Mouse (Mus musculus): Measurements from ENCODE around the gene Eci1.
A peak's percentile ranks its signal among the peaks of the same experiment; 100 is the strongest.
"Not testable (repeated sequence)": the region's sequence is repeated elsewhere in the genome, so short reads cannot be mapped to it uniquely, and the experiment has no call there.

Eci1 gene

GRCm38 (mm10) chr17:24426471-24427169 is at the start of gene Eci1:
TSS of gene Eci1 (plus strand) at chr17:24426641.
- peak; percentile 99 for DNase-seq

- DNase-seq: no peak
Observed at GRCm38 (mm10) chr17:24378496-24378895, 47.9 kb upstream of the Eci1 start.

GRCm38 (mm10) chr17:24383789-24384188 is 42.7 kb upstream of the Eci1 start:
- no peak for DNase-seq

GRCm38 (mm10) chr17:24388711-24389110 is 37.7 kb upstream of the Eci1 start:
- DNase-seq: no peak

- peak; percentile 40 for DNase-seq
Observed at GRCm38 (mm10) chr17:24389865-24390264, 36.6 kb upstream of the Eci1 start.

GRCm38 (mm10) chr17:24391149-24391548 is 35.3 kb upstream of the Eci1 start:
- DNase-seq: no peak

- DNase-seq: no peak
Observed at GRCm38 (mm10) chr17:24393527-24393926, 32.9 kb upstream of the Eci1 start.

DNA sequence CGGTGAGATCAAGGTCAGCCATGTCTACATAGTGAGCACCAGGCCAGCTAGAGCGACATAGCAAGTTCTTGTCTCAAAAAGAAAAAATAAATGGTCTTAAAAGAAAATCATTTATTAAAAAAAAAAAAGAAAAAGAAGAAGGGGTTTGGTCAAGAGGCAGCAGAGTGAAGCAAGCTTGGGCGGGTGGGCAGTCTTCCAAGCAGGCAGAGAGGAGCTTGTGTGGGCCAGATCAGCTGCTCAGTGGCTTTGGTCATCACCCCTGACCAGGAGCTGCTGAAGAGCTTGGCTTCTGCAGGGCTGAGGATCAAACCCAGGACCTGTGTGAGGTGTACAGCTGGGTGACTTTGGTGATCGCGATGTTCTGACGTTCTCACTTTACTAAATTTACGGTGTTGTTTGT is 32.0 kb upstream of the Eci1 start:
- DNase-seq: no peak

DNA sequence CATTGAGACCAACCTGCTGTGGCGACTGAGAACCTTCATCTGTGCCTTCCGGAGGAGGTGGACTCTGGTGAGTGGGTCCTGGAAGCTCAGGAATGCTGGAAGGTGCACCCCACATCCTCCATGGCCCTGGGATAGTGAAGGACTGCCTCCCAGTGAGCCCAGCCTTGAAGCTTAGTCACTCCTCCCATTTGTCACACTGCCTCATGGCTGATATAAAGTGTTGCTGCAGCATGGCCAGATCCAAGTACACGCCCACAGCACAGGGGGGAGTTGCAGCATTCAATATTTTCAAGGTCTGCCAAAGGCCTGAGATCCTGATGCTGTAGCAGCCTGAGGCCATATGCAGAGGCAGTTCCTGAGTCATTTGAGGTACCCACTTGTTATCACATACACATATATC is 24.1 kb upstream of the Eci1 start:
- DNase-seq: no peak

GRCm38 (mm10) chr17:24407116-24407803 is 19.2 kb upstream of the Eci1 start:
- no peak for DNase-seq

GRCm38 (mm10) chr17:24413557-24414211 is 12.8 kb upstream of the Eci1 start:
- DNase-seq: no peak

DNA sequence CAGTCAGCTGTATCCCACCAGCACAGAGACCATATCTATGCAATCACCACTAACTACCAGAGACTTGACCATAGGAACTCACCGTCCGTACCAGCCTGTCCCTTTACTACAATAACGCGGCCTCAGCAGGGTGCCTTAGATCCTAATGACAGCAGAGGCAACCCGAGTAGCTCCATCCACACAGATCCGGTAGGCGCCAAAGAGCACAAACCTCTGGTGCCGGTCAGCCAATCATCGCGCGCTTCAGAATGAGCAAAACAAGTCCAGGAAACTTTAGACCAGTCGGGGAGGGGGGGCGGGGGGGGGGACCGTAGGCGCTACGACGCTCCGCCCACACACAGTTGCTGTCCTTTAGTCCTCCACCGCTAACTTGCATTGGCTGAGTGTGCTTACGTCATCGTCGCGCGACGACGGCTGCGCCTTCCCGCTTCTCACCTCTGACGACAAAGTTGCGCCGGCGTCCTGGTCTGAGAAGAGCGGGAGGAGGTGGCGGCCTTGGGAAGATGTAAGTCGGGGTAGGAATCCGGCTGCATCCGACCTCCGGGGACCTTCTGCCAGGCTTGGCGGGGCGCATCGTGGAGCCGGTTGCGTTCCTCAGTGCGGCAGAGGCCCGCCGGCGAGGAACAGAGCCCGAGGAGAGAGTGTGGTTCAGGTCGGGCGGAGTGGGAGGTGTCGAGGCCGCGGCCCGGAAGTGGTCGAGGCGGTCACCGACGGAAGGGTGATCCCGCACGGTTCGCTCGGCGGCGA is 12.0 kb upstream of the Eci1 start, which contains the start of gene Rnps1:
Rnps1 (plus strand) TSS at position 336 of the 747 bp plus-strand sequence.
- DNase-seq: peak; percentile 93

DNA sequence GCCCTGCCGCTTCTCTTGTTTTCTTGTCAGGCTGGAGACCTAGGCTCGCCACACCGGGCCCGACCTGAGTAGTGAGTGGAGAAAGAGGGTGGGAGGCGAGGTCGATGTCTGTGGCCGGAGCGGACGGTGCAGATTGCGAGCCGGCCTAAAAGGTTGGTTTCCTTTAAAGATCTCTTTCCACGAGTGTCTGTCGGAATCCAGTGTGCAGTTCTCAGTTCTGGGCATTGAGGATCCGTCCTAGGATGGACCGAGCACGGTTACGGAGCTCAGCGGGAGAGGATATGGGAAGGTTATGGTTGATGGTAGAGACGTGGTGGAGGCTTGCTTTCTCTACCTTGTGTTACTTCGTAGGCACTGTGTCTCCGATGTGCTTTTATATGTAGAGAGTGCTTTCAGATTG is 11.4 kb upstream of the Eci1 start:
- DNase-seq: no peak

GRCm38 (mm10) chr17:24416051-24416652 is 10.3 kb upstream of the Eci1 start:
- DNase-seq: no peak

- DNase-seq: no peak
Observed at GRCm38 (mm10) chr17:24423114-24423513, 3.3 kb upstream of the Eci1 start.

GRCm38 (mm10) chr17:24424489-24424888 is 2.0 kb upstream of the Eci1 start:
- no peak for DNase-seq

DNA sequence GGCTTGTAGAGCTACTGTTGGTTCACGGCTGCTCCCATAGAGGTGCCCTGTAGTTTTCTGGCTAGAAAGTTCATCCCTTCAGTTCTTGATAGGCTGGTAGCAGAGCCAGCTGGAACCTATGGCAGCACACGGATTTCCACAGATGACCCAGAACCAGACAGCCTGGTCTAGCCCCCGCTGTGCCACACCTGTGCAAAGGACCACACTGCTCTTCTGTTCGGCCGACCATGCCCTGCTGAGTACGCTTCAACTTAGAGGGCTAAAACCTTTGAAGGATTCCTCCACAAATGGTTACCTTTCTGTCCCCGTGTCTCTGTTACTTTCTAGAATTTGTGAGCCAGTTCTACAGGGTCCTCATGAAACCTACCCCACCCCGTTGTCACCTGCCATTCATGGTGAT is 1.1 kb upstream of the Eci1 start:
- DNase-seq: not testable (repeated sequence)

- no peak for DNase-seq
Observed at GRCm38 (mm10) chr17:24425905-24426304, 536 bp upstream of the Eci1 start.

DNA sequence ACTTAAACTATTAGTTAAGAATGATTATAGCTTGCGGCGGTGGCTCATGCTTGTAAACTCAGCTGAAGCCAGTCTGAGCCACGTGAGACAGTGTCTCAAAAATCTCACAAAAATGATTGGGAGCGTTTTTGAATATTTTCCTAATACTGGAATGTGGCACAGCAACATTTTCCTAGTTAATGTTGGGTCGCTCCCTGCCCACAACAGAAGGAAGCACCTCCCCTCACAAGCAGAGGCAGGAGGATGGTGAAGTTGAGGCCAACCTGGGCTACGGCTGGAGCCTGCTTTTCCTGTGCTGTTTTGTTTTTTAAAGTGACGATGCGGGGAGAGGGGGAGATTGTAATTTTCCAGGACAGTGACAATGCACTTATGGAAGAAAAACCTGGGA is 723 bp downstream of the Eci1 start:
- no peak for DNase-seq

- peak; percentile 71 for DNase-seq
Observed at GRCm38 (mm10) chr17:24429201-24429983, 3.0 kb downstream of the Eci1 start.

DNA sequence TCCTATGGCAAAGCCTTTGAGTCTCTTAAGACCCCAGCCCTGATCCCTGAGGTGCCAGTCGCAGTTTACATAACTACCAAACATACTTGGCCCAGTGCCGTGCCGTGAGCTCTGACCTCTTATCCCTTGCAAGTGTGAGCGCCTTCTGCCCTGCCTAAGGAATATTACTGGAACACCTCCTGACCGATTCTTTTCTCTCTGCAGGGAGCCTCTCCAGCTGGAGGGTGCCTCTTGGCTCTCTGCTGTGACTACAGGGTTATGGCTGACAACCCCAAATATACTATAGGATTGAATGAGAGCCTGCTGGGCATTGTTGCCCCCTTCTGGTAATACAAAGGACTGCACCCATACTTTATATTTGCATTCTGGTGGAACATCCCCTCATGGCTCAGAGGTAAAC is 10.6 kb downstream of the Eci1 start:
- DNase-seq: peak; percentile 56

DNA sequence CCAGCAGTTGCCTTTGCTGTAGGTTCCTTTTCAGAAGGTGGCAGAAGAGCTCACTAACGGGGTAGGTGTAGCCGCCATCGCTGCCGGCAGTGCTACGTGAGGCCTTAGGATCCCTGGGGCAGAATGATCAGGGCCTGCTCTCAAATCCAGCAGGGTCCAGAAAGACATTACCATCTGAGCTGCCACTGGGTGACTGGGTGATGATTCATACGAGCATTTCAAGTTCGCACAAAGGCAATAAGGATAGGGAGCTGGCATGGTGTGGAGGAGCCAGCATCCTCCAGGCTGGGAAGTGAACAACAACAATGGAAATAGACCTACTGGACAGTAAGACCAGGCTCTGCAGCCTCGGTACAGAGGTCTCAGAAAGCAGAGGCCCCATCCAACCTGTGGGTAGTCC is 13.9 kb downstream of the Eci1 start:
- no peak for DNase-seq

All from kidney, adult 11 months (tissue).